Mouse (Mus musculus): Measurements from ENCODE around the gene Gm20388. TPM values are rescaled to one million over a fixed set of nuclear protein-coding genes. Genes with fewer than 3 reads are reported as not detected.

Gm20388 gene
- total RNA-seq, 4 experiments from 2014 or later, result 0.17 to 15.1 (median 6.6) TPM

GRCm38 (mm10) chr8:120161658-120162403 lies 251.2 kb downstream of the Gm20388 start:
- DNase-seq (ENCODE audit: low spot score in 2 of 2), result no peak

DNA sequence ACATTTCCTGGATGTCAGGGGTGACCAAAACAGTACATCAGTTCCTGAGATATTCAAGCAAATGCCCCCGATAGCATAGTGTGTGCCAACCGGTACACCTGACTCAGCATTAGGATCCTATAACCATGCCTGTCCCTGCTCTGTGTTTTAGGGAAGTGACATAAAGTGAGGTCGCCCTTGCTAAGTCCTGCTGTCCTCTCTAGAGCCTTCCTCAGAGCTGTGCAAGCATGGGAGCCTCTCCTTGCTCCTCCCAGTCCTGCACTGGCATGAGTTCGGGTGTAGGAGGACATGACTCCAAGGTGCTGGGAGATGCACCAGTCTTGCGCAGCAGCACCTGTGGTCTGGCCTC lies 251.7 kb downstream of the Gm20388 start:
- DNase-seq (ENCODE audit: low spot score in 2 of 2), result no peak

GRCm38 (mm10) chr8:120163376-120163775 lies 252.7 kb downstream of the Gm20388 start:
- no peak for DNase-seq (ENCODE audit: low spot score in 2 of 2)

DNA sequence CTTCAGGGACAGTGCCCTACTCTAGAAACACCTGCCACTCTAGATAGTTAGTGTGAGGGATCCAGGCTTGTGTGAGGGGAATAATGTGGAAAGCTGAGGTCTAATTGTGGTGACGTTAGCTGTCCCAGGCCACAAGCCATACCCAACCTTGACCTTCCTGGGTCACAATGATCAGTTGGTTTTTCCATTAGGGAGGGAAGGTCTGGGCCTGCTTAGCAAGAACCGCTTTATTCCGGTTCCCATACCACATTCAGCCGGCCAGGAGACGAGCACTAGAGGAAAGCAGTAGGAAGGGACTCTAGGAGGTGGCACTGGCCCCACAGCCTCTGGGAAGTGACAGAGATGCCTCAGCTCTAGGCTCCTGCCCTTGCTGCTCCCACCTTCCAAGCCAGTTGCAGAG lies 253.4 kb downstream of the Gm20388 start:
- no peak for DNase-seq (ENCODE audit: low spot score in 2 of 2)

DNA sequence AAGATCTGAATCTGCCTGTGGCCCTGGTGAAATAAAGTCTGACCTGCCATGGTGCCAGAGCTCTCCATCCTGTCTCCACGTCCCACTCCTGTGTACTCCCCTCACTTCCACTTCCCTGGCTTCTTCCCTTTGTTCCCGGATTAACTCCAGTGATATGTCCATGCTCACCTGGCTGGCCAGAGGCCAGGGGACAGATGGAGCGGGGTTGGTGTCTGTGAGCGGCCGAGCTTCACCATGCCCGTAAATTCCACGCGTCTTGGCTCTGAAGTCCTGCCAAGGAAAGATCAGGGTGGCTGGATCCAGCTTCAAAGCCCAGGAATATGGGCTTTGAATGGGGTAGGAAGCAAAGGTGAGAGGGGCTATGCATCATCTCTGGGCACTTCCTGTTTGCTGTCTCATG lies 256.5 kb downstream of the Gm20388 start:
- no peak for DNase-seq (ENCODE audit: low spot score in 2 of 2)

DNA sequence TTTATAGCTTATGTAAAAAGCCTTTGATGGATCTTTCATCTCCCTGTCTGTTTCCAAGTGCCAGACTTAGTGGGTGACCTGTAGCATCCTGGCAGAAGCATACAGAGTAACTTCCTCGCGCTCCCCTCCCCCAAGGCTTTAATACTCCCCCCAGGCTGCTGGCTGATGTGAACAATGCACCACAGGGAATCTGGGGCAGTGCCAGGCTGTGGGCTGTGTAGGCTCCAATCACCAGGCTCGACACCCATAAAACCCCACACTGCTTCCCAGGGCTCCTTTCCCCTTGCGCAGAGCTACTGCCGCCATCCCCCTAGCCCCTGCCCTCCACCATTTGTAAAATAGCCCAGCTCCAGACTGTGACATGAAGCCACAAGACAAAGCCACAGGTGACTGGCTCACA lies 257.2 kb downstream of the Gm20388 start:
- peak; percentile 68 to 71 for DNase-seq (ENCODE audit: low spot score in 2 of 2)

DNA sequence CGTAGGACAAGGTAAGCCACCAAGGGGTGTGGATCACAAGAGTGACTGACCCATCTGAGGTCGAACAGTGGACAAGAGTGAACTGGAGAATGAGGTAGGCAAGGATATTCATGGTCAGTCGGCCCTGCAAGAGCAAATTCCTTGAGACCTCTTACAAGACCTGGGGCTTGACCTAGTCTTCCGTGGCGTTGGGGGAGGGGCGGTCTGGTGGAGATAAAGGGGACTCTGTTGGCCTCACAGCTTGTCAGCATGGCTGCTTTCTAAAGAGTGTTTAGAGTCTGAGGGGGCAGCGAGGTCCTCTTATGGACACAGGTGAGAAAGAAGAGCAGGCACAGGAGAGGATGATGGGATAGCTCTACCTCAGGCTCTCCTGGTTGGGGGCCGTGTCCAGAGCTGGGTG lies 258.5 kb downstream of the Gm20388 start:
- no peak for DNase-seq (ENCODE audit: low spot score in 2 of 2)

DNA sequence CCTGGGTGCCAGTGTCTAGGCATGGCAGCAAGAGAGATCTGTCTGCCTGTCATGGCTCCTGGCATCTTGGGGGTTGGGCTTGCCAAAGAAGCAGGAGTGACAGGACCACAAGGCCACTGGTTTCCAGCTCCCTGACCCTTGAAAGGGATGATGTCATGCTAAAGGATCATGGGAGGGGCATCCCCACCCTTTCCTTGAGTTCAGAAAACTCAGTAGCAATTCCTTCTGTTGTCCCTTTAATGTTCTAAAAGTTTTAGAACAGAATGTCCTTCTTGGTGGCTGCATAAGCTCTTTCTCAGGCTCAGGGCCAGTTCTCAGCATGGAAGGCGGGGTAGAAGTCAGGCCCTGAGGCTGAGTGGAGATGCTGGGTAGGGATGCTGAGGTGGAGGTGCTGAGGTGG lies 262.6 kb downstream of the Gm20388 start:
- DNase-seq (ENCODE audit: low spot score in 2 of 2), result no peak

- DNase-seq (ENCODE audit: low spot score in 2 of 2), result no peak
These were observed 264.0 kb downstream of the Gm20388 start for GRCm38 (mm10) chr8:120174606-120175005.

DNA sequence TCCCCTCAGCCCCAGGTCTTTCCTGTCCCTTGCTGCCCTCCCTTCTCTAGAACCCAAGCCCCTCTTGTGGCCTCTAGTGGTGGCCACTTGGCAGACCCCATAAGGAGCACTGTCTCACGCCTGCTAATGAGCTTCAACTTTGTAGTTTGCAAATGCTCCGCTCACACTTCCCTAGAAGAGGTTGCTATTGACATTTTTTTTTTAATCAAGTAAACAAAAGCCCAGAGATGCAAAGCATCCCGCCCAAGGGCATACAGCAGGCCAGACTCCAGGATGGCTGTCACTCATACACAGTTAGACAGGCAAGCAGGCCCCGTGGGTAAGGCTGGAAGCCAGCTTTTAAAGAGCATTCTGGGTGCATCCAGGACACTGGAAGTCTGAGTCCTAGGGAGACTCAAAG lies 266.0 kb downstream of the Gm20388 start:
- DNase-seq (ENCODE audit: low spot score in 2 of 2), result no peak

DNA sequence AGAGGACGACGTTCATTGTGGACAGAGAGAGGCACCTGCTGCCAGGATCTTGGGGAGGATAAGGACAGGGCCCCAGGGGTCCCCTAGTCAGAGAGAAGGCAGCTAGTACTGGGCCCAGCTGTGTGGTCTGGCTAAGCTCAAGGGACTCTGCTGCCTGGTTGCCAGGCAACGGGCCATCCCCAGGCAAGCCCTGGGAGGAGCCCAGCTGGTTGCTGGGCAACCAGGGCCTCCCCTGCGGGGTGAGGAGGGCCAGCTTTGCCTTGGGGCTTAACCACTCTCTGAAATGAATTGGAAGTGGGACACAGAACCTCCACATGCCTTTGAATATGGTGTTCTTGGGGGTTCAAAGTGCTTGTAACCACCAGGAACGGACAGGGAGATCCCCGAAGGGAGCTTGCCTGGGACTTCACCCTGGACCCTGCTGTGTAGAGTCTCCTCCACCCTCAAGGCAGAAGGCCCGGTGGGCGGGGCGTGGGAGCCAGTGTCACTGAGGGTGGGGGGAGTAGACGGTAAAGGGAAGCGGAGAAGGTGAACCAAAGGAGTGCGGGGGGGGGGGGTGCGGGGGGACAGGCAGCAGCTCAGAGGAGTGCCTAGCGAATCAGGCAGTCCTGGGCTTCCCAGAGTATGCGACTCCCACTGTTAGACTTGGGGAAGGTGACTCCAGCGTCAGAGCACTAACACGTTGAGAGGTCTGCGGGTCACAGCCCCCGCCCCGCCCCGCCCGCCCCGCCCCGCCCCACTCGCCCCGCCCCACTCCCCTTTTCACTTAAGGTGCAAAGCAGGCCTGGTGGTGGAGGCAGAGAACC lies 266.9 kb downstream of the Gm20388 start, which contains the start of gene Fam92b:
Fam92b (minus strand) TSS at position 149 of the 806 bp plus-strand sequence.
- DNase-seq (ENCODE audit: low spot score in 2 of 2), result peak; percentile 43 to 58

- no peak for DNase-seq (ENCODE audit: low spot score in 2 of 2)
These were observed 267.5 kb downstream of the Gm20388 start for GRCm38 (mm10) chr8:120178124-120178514.

- DNase-seq (ENCODE audit: low spot score in 2 of 2), result peak; percentile 76 to 92
These were observed 268.4 kb downstream of the Gm20388 start for GRCm38 (mm10) chr8:120179027-120179431.

- DNase-seq (ENCODE audit: low spot score in 2 of 2), result no peak
These were observed 269.9 kb downstream of the Gm20388 start for GRCm38 (mm10) chr8:120180445-120180970.

- DNase-seq (ENCODE audit: low spot score in 2 of 2), result no peak
These were observed 270.6 kb downstream of the Gm20388 start for GRCm38 (mm10) chr8:120181274-120181673.

DNA sequence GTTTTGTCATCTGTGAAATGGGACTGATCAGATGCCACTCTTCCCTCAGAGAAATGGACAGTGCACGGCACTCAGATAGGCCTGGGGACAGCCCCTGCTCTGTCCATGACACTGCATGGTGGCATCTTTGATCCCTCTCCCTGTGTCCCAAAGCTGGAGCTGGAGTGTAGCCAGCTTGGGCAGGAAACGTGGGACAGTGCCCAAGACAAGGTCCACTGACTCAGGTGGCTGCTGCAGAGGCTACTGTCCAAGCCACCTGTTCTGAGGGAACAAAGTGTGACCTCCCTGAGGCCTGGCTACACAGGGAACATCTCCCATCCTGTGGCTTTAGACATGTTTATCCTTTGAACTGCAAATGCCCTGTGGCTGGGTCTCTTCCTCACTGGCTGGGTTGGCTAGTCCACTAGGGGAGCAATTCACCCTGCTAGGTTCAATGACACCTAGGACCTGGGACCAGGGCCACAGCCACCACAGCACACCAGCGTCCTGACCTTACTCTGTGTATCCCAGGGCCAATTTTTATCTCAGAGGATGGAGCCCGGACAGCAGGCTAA lies 271.3 kb downstream of the Gm20388 start:
- DNase-seq (ENCODE audit: low spot score in 2 of 2), result no peak

DNA sequence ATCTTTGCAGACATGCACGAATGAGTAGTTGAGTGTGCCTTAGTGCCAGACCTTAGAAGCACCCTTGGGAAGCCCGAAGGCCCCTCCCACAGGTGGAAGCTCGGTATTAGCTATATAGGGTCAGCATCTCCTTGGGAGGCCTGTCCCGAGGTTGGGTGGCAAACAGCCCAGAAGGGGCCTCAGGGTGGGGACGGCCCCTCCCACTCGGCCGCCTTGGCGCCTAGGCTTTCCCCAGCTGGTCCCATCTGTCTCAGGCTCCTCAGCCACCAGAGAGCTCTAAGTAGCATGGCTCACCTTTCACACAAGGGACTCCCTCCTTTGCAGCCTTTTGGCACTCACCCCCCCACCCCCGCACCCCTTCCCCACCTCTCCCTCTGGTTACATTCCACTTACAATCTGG lies 273.7 kb downstream of the Gm20388 start:
- DNase-seq (ENCODE audit: low spot score in 2 of 2), result no peak

GRCm38 (mm10) chr8:120184850-120185792 lies 274.5 kb downstream of the Gm20388 start:
- no peak for DNase-seq (ENCODE audit: low spot score in 2 of 2)

- DNase-seq (ENCODE audit: low spot score in 2 of 2), result peak in 1 of 2 experiments; percentile 38
These were observed 275.8 kb downstream of the Gm20388 start for GRCm38 (mm10) chr8:120186454-120186853.

- no peak for DNase-seq (ENCODE audit: low spot score in 2 of 2)
These were observed 277.9 kb downstream of the Gm20388 start for GRCm38 (mm10) chr8:120188510-120188909.

GRCm38 (mm10) chr8:120189440-120189839 lies 278.8 kb downstream of the Gm20388 start:
- DNase-seq (ENCODE audit: low spot score in 2 of 2), result no peak
